Mouse (Mus musculus) kidney, adult 2 months (tissue): ENCODE data around the gene Prpf31. TPM values are rescaled to one million over a fixed set of nuclear protein-coding genes. Genes with fewer than 3 reads are reported as not detected.

Experiments
- DNase-seq: peaks from one replicate; pipeline ENCODE4 v3.0.0; 2021
- H3K27ac ChIP-seq: fragments of 200-500 bp; 2 replicates; pipeline ENCODE4 v1.5.1; 2012; ENCODE audit warnings: low read depth, low read length, control low read depth, inconsistent platforms; ENCODE audit not compliant: insufficient read depth
- H3K27me3 ChIP-seq: fragments of 200-500 bp; replicated peaks from 2 replicates; pipeline ENCODE4 v1.6.1; 2012; ENCODE audit warnings: mild to moderate bottlenecking, moderate library complexity, low read length, inconsistent platforms; ENCODE audit not compliant: control insufficient read depth, insufficient read depth
- H3K36me3 ChIP-seq: fragments of 200-500 bp; 2 replicates; pipeline ENCODE4 v1.6.1; 2012; ENCODE audit warnings: mild to moderate bottlenecking, moderate library complexity, low read length, inconsistent platforms; ENCODE audit not compliant: control insufficient read depth, insufficient read depth
- H3K4me1 ChIP-seq: fragments of 200-500 bp; 2 replicates; pipeline ENCODE4 v1.6.1; 2011; ENCODE audit warnings: low read length; ENCODE audit not compliant: control insufficient read depth, insufficient read depth
- H3K4me3 ChIP-seq: fragments of 200-500 bp; 2 replicates; pipeline ENCODE4 v1.5.1; 2011; ENCODE audit warnings: mild to moderate bottlenecking, low read depth, low read length, control low read depth; ENCODE audit not compliant: insufficient read depth
- CTCF ChIP-seq: fragments of 200-500 bp; conservative IDR thresholded peaks from 2 replicates; pipeline ENCODE4 v1.5.1; 2011; ENCODE audit warnings: low read depth, mild to moderate bottlenecking, control low read depth, low read length, moderate library complexity, mixed read lengths; ENCODE audit not compliant: insufficient read depth, insufficient read length
- POLR2A ChIP-seq: fragments of 200-500 bp; IDR thresholded peaks from one replicate; pipeline ENCODE4 v1.6.1; 2011; ENCODE audit warnings: low read depth, low read length, control low read depth
- WGBS: fragments of 180-500 bp; shearing (Covaris S2); methylation state at CpG from one replicate; pipeline ENCODE4 v1.1.7; 2018; 5-methylcytosine and 5-hydroxymethylcytosine counted together
- polyA plus RNA-seq: library from polyadenylated mRNA; depleted of rRNA; stranded (reverse); fragments of >200 nt; gene quantifications from 2 replicates; pipeline ENCODE4 v1.2.3, GENCODE M21; 2012

Gene Prpf31
- polyA plus RNA-seq, 1 experiment: 24.1 TPM

DNA sequence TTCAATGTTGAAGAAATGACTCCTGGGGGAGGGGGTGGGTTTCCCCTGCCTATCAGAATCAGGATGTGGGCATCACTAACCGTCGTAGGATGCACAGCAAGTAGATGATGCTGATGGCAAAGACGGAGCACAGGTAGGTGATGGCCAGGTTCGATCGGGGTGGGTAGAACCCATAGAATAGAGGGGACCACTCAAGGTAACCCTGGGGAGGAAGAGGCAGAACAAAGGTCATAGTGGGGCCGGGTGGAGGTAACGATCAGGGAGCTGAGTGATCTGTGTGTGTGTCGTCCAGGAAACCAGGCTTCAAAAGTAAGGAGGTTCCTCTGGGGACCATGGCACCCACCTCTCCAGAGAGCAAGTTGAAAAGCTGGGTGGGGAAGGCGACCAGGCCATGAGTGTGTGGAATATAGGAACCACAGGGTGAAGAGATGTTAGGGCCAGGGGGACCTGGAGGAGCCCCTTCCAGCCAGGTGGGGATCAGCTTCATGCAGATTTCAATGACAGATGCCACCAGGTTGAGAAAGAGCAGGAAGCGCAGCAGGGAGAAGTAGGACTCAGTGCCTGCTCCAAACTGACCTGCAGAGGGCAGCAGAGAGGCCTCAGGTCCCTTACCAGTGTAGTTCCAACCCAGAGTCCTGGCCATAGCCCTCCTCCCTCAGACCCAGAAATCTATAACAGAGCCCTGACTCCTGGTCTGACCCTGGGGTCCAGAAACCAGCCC is 44.9 kb downstream of the Prpf31 start:
- 70% methylated on average over 10 of the region's 10 CpGs for WGBS
- Histone ChIP-seq H3K27ac (no peak overlapping the region), H3K36me3 (no peaks in the 10 kb centered on the region), H3K4me3 (no peak overlapping the region), H3K27me3 (no peaks in the 10 kb centered on the region), H3K4me1 (no peaks in the 10 kb centered on the region)
- peak; percentile 93 for TF ChIP-seq CTCF
- TF ChIP-seq POLR2A: no peak
- peak; percentile 85 for DNase-seq

DNA sequence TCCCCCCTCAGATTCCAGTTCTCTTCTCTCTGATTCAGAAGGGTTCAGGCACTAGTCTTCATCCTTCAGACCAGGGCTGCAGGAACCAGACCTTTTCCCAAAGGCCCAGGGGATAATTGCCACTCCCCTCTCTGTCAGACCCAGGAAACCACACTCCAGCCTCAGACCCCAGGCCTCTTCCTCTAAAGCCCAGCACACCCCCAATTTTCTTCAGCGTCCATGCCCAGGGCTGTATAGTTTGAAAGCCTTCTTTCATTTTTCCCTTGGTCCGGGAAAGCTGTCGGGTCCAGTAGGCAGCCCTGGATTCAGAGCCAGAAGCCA is 45.4 kb downstream of the Prpf31 start:
- TF ChIP-seq POLR2A (no peak), CTCF (no peak)
- Histone ChIP-seq H3K4me3 (no peak overlapping the region), H3K27ac (no peak overlapping the region), H3K36me3 (no peaks in the 10 kb centered on the region), H3K27me3 (no peaks in the 10 kb centered on the region), H3K4me1 (no peaks in the 10 kb centered on the region)
- WGBS: 80% methylated on average over 3 of the region's 3 CpGs
- DNase-seq: no peak

DNA sequence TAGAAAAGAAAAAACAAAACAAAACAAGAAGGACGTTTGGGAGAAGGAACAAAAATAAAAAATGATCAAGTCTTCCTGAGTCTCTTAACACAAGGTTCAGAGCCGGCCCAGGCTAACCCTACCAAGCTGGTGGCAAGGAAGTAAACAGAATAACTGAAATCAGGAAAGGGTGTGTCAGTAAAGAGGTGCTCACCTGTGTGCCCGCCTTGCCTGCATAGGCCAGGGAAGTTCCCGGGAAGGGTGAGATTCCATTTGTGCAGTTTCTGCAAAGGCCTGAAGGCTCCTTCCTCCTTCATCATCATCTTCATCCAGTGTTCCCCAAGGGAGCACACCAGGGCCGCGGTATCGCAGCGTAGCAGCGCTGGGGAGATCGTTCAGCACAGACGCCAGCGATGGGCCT is 46.6 kb downstream of the Prpf31 start:
- Histone ChIP-seq H3K27me3 (no peaks in the 10 kb centered on the region), H3K36me3 (no peaks in the 10 kb centered on the region), H3K27ac (no peak overlapping the region), H3K4me3 (no peak overlapping the region), H3K4me1 (no peaks in the 10 kb centered on the region)
- WGBS: 85% methylated on average over 12 of the region's 12 CpGs
- no peak for TF ChIP-seq POLR2A
- no peak for TF ChIP-seq CTCF
- DNase-seq: no peak

DNA sequence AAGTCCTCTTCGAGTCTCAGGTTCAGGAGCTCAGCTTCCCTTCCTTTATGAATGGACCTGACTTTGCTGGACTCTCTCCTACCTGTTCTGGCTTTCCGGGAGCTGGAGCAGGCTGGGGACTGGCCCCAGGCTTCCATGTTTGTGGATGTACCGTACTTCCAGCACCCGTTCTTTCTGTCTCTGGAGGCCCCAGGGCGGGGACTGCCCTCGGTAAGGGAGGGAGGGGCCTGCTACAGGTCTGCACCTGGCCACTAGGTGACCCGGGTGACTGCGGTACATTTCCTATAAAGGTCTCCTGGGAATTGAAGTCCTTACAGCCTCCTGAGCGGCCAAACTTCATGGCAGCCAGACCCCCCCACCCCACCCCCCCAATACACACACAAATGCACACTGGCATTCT is 47.6 kb downstream of the Prpf31 start, which contains the start of gene Tmc4:
Gene Tmc4 (minus strand): TSS at position 212 of the 400 bp plus-strand sequence.
- peak within 1 kb of the TSS; percentile 46 for H3K4me3 ChIP-seq
- DNase-seq: peak; percentile 69
- H3K4me1 ChIP-seq: no peaks in the 10 kb centered on the region
- no peak; the same call in 1 of the 2 replicates for TF ChIP-seq CTCF
- TF ChIP-seq POLR2A: no peak
- WGBS: 46% methylated on average over 9 of the region's 9 CpGs
- 0 out of 2 replicates have a peak within 1 kb of the TSS, but pooled peaks have one; percentile 52 for H3K27ac ChIP-seq
- no peaks in the 10 kb centered on the region for H3K36me3 ChIP-seq
- no peaks in the 10 kb centered on the region for H3K27me3 ChIP-seq

DNA sequence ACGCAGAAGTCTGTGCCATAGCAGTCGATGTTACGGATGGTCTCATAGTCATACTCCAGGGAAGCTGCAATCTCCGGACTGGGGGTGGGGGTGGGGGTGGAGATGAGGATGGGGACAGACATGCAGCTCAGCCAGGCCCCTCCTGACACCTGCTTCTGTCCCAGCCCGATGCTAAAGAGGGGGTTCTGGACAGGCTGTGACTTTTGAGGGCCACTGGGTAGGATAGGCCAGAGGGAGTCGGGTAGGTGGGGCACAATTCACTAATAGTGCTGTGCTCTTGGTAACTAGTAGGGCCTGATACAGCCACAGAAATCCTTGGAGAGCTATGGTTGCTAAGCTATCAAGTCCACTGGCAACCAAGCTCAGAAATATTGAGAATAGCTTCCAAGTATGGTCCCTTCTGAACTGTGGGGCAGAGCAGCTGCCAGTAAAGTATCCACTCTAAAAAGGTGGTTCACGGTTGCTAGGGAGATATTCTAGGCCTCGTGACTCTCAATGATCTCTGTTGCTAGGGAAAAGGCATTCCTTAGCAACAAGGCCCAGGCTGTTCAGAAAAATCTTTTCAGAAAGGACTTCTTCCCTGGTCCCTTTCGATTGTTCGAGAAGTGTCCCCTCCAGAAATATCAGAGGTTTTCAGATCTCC is 54.2 kb downstream of the Prpf31 start:
- peaks cover 2% of the 10 kb centered on the region; the same call in 1 of the 2 replicates for H3K36me3 ChIP-seq
- H3K27ac ChIP-seq: no peak overlapping the region
- H3K4me3 ChIP-seq: no peak overlapping the region
- H3K27me3 ChIP-seq: no peaks in the 10 kb centered on the region
- DNase-seq: no peak
- no peaks in the 10 kb centered on the region for H3K4me1 ChIP-seq
- WGBS: 88% methylated on average over 10 of the region's 10 CpGs
- TF ChIP-seq POLR2A (no peak), CTCF (no peak)

DNA sequence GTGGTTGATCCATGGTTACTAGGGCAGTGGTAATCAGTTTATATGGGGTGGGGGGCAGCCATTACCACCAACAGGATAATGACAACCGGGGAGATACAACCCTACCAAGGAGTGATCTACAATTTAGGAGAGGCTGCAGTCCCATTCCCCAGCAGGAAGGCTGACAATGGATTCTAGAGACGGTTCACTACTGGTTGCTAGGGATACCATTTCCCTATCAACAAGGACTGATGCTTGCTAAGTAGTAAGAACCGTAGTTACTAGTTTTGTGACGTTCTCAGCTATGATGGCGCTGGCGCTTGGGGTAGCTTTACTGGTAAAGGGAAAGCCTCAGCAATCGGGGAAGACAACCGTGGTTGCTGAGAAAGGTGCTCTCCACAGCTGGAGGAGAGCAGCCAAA is 54.9 kb downstream of the Prpf31 start:
- Histone ChIP-seq H3K4me3 (no peak overlapping the region), H3K36me3 (peaks cover 2% of the 10 kb centered on the region; the same call in 1 of the 2 replicates), H3K27me3 (no peaks in the 10 kb centered on the region), H3K27ac (no peak overlapping the region), H3K4me1 (no peaks in the 10 kb centered on the region)
- DNase-seq: no peak
- WGBS: 91% methylated on average over 8 of the region's 8 CpGs
- TF ChIP-seq POLR2A: no peak
- no peak for TF ChIP-seq CTCF

DNA sequence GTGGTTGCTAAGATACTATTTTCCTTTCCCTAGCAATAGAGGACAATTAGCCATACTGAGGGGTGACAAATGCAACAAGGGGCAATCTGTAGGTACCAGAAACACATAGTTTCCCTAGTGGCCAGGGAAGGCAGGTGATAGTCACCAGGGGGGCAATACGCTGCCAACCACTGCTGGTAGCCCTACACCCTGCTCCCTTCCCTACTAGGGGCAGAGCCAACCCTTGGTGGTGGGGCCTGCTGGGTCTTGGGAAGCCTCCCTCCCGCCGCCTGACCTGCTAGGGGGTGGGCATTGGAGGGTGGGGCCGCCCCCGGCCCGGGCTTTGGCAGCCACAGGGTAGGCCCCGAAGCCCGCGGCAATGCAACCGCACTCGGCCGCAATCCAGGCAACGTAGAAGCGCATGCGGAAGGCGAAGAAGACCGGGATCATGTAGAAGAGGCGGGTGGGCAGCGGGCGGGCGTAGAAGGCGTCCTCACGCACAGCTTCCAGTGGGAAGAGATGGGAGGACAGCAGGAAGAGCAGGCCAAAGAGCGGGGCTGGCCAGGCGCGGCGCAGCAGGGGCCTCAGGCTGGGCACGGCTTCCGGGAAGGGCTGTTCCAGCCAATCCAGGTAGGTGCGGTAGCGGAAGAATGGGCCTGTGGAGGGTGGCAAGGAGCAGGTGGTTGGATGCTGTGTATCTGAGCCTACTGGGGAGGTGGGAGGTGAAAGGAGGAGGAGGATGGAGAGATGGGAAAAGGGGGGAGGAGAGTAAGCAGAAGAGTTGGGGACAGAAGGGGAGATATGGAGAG is 55.8 kb downstream of the Prpf31 start:
- no peak for DNase-seq
- Histone ChIP-seq H3K4me1 (no peaks in the 10 kb centered on the region), H3K36me3 (peaks cover 2% of the 10 kb centered on the region; the same call in 1 of the 2 replicates), H3K27ac (no peak overlapping the region), H3K4me3 (no peak overlapping the region), H3K27me3 (no peaks in the 10 kb centered on the region)
- TF ChIP-seq CTCF: no peak
- TF ChIP-seq POLR2A: no peak
- 87% methylated on average over 31 of the region's 31 CpGs for WGBS
